In the genomic region with DNA sequence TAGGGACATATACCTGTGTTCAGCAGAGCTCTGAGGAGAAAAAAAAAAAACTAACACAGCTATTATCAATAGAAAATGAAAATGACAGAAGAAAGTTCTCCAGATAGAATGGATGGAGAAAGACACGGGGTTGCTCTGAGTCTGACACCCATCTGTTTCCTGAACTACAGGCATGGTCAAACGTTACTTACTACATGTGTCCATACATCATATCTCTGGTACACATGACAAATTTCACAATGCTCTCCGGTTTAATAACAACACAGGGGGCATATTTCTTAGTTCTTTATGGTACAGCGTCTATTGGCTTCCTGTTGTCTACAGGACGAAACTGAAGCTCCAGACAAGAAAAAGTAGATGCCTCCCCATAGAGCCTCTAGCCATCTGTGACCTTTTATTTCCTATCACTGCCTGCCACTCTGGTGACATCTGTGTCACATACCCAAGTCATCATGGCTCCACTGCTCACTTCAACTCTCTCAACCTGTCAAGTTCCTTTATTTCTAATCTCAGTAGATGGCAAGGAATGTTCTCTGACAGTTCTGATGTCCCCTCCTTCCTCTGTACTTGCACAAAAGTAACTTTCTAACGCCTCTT, we compare ENCODE assay signal across 20 mouse cellular contexts.
A peak's percentile ranks its signal among the peaks of the same experiment; 100 is the strongest.
DNase-seq lines count a peak whose midpoint lies in the region; ATAC-seq lines count a peak whose summit lies in the region.
"Had no signal": no experiment of that assay in that cellular context is flagged by ENCODE, and none has a peak within 500 bp of the region (broad histone marks: within the 10 kb centered on the region; RNA-seq: fewer than 3 reads in every experiment).

No protein-coding gene starts in this region.

- ATAC-seq in common myeloid progenitor, adult 5-6 weeks (replicated peaks; ENCODE audit: low read depth, poor library complexity, severe bottlenecking), result peak; percentile 62
- ATAC-seq in granulocyte monocyte progenitor cell, adult 5-6 weeks (replicated peaks; ENCODE audit: poor library complexity, severe bottlenecking), result peak; percentile 72
- peak; percentile 62 for ATAC-seq in megakaryocyte progenitor cell, adult 5-6 weeks (replicated peaks; ENCODE audit: poor library complexity)
- ATAC-seq: activated CD4-positive, CD25-positive, alpha-beta regulatory T cell, adult 4 months; CD4-positive, CD25-positive, alpha-beta regulatory T cell, adult 4 months; Patski had no signal

- DNase-seq in retina, postnatal 1 day, result peak; percentile 31
- no peak for DNase-seq in retina, embryonic 14.5 days (ENCODE audit: low spot score)
- DNase-seq in spleen, adult 12 weeks (ENCODE audit: low spot score), result no peak
- DNase-seq in right cerebral cortex, postnatal 4 days, result no peak
- no peak for DNase-seq in lung, postnatal 4 days
- DNase-seq: adrenal gland, adult 2 months; adrenal gland, adult 8-10 months; adrenal gland, postnatal 10 days; adrenal gland, postnatal 14 days; adrenal gland, postnatal 25 days; adrenal gland, postnatal 36 days; B cell, adult 2 months; cerebellum, adult 11 months; cerebellum, adult 11-12 months had no signal
